Mouse (Mus musculus): ENCODE data around the gene Erich6. TPM values are rescaled to one million over a fixed set of nuclear protein-coding genes. Genes with fewer than 3 reads are reported as not detected.
A peak's percentile ranks its signal among the peaks of the same experiment; 100 is the strongest.

The Erich6 gene
- polyA plus RNA-seq, 1 experiment from 2014 or later, result 0.17 TPM

GRCm38 (mm10) chr3:58576137-58577066 lies 60.6 kb downstream of the Erich6 start, which contains the start of gene Selenot:
Gene Selenot, plus strand, starts transcription at chr3:58576636.
- peak; percentile 95 for ATAC-seq (ENCODE audit: low read depth)
- Histone ChIP-seq H3K4me2 (peak within 1 kb of the TSS; percentile 70), H3K27me3 (no peaks in the 10 kb centered on the region), H3K9ac (peak within 1 kb of the TSS; percentile 99), H3K4me1 (replicated peaks) (peaks cover 26% of the 10 kb centered on the region), H3K9me3 (no peaks in the 10 kb centered on the region), H3K36me3 (peaks cover 6% of the 10 kb centered on the region; the same call in 1 of the 2 replicates), H3K27ac (replicated peaks) (peak within 1 kb of the TSS; percentile 100), H3K4me3 (peak within 1 kb of the TSS; percentile 91)
- 1% methylated on average over 59 of the region's 59 CpGs for WGBS

GRCm38 (mm10) chr3:58570821-58571220 lies 66.2 kb downstream of the Erich6 start:
- Histone ChIP-seq H3K9ac (no peak overlapping the region), H3K27me3 (no peaks in the 10 kb centered on the region), H3K36me3 (no peaks in the 10 kb centered on the region), H3K4me1 (replicated peaks) (peaks cover under 1% of the 10 kb centered on the region; the same call in 1 of the 2 replicates), H3K4me2 (no peak overlapping the region), H3K9me3 (no peaks in the 10 kb centered on the region), H3K4me3 (no peak overlapping the region), H3K27ac (replicated peaks) (no peak overlapping the region)
- no peak for ATAC-seq (ENCODE audit: low read depth)
- WGBS, result 87% methylated on average over 3 of the region's 3 CpGs

Other genes starting within 250 kb of the Erich6 start
- 8.3 and 8.6 TPM in 2 replicates for gene Tsc22d2, start 222.5 kb downstream of the Erich6 start, polyA plus RNA-seq (2015; fragmentation: Nextera tagmentation; extraction: Ambion mirVana)
- gene Eif2a, start 111.4 kb downstream of the Erich6 start, polyA plus RNA-seq (2015; fragmentation: Nextera tagmentation; extraction: Ambion mirVana), result 44.1 and 44.5 TPM in 2 replicates
- 81.1 and 89.5 TPM in 2 replicates for gene Serp1, start 111.3 kb downstream of the Erich6 start, polyA plus RNA-seq (2015; fragmentation: Nextera tagmentation; extraction: Ambion mirVana)
- gene Selenot, start 60.6 kb downstream of the Erich6 start, polyA plus RNA-seq (2015; fragmentation: Nextera tagmentation; extraction: Ambion mirVana), result 21.5 and 25.2 TPM in 2 replicates
- 7.8 and 9.2 TPM in 2 replicates for gene Siah2, start 55.2 kb upstream of the Erich6 start, polyA plus RNA-seq (2015; fragmentation: Nextera tagmentation; extraction: Ambion mirVana)
- gene Mindy4b-ps, start 185.1 kb upstream of the Erich6 start, polyA plus RNA-seq (2015; fragmentation: Nextera tagmentation; extraction: Ambion mirVana), result not detected in 2 replicates
- gene Clrn1, start 248.1 kb upstream of the Erich6 start, polyA plus RNA-seq (2015; fragmentation: Nextera tagmentation; extraction: Ambion mirVana), result 0.63 and 1.1 TPM in 2 replicates

Measured in neural tube, embryonic 13.5 days (tissue).